ENCODE assay signal across 9 mouse cellular contexts in genomic region chr5:36033531-36034426, GRCm38 (mm10).
A peak's percentile ranks its signal among the peaks of the same experiment; 100 is the strongest.
DNase-seq lines count a peak whose midpoint lies in the region; ATAC-seq and TF ChIP-seq lines count a peak whose summit lies in the region.
"Had no signal": no experiment of that assay in that cellular context is flagged by ENCODE, and none has a peak within 500 bp of the region (broad histone marks: within the 10 kb centered on the region; RNA-seq: fewer than 3 reads in every experiment).

No protein-coding gene starts in this region.

- peaks cover 3% of the 10 kb centered on the region; the same call in 1 of the 2 replicates for H3K27me3 ChIP-seq in E14TG2a.4 (ENCODE audit: insufficient read depth, low read length)
- H3K27me3 ChIP-seq in small intestine, adult 2 months (ENCODE audit: control insufficient read depth, insufficient read depth, low read length), result no peaks in the 10 kb centered on the region

- no peaks in the 10 kb centered on the region for H3K9me3 ChIP-seq in E14TG2a.4 (ENCODE audit: low read length)
- H3K9me3 ChIP-seq: limb, embryonic 15.5 days had no signal

- TF ChIP-seq CTCF in E14TG2a.4 (conservative IDR thresholded peaks at IDR 0.05; ENCODE audit: low read length), result peak; percentile 64
- peak; percentile 66; the same call in 1 of the 2 replicates for TF ChIP-seq CTCF in small intestine, adult 2 months (IDR thresholded peaks at IDR 0.05; ENCODE audit: extremely low read depth, insufficient read length, insufficient replicate concordance, low read depth, low read length)

- intact Hi-C loops in heart, postnatal 10 days (cut with DNase I), result loop anchor here (1.0 to 2.0 kb wide), 2 partner anchors 189 to 365 kb away; partner anchors contain the start of gene Sorcs2

- ATAC-seq in megakaryocyte progenitor cell, adult 5-6 weeks (replicated peaks; ENCODE audit: poor library complexity), result peak; percentile 65; the same call in 1 of the 2 replicates

- peak; percentile 33 to 82 for DNase-seq in adrenal gland, adult (ENCODE audit: inconsistent age in 2 of 2, low spot score in 1 of 2)
- no peak for DNase-seq in adrenal gland, postnatal 25 days
- peak; percentile 17 to 29 for DNase-seq in cerebellum, postnatal 36 days
- DNase-seq in heart, postnatal 10 days, result peak; percentile 63 to 76
- DNase-seq in layer of hippocampus, adult 9-10 months (ENCODE audit: low spot score), result peak; percentile 37

- H3K36me3 ChIP-seq in E14TG2a.4 (ENCODE audit: insufficient read depth, low read length), result no peaks in the 10 kb centered on the region
- no peaks in the 10 kb centered on the region for H3K36me3 ChIP-seq in small intestine, adult 2 months (ENCODE audit: control insufficient read depth, insufficient read depth, low read length)

- no peak overlapping the region for H3K27ac ChIP-seq in small intestine, adult 2 months (ENCODE audit: insufficient read depth, low read depth, low read length)
- H3K27ac ChIP-seq: limb, embryonic 15.5 days had no signal

- no peaks in the 10 kb centered on the region for H3K4me1 ChIP-seq in E14TG2a.4 (replicated peaks; ENCODE audit: low read depth, low read length)
- no peaks in the 10 kb centered on the region for H3K4me1 ChIP-seq in small intestine, adult 2 months (ENCODE audit: control insufficient read depth, insufficient read depth, insufficient read length, low read length)
- H3K4me1 ChIP-seq: limb, embryonic 15.5 days had no signal

- no peak for TF ChIP-seq POLR2A in small intestine, adult 2 months (IDR thresholded peaks at IDR 0.05; ENCODE audit: low read depth, low read length)

- WGBS in small intestine, adult 2 months, result 54% methylated on average over 8 of the region's 8 CpGs

- H3K4me3 ChIP-seq in E14TG2a.4 (replicated peaks; ENCODE audit: low read length), result no peak overlapping the region
- H3K4me3 ChIP-seq in small intestine, adult 2 months (ENCODE audit: low read depth, low read length), result no peak overlapping the region
- H3K4me3 ChIP-seq: limb, embryonic 15.5 days had no signal
